Mouse (Mus musculus): ENCODE data around the gene 5031439G07Rik. TPM values are rescaled to one million over a fixed set of nuclear protein-coding genes. Genes with fewer than 3 reads are reported as not detected.

The 5031439G07Rik gene
- polyA plus RNA-seq, 1 experiment, result 23.2 TPM

- H3K4me1 ChIP-seq (ENCODE audit: control insufficient read depth, insufficient read depth, low read length), result peaks cover 2% of the 10 kb centered on the region; the same call in 1 of the 2 replicates
- TF ChIP-seq CTCF (IDR thresholded peaks at IDR 0.05; ENCODE audit: insufficient read depth, low read length), result no peak
- TF ChIP-seq POLR2A (IDR thresholded peaks at IDR 0.05; ENCODE audit: borderline replicate concordance, extremely low read depth, low read depth, low read length), result no peak
- no peak overlapping the region for H3K4me3 ChIP-seq (replicated peaks; ENCODE audit: extremely low read depth, low read depth, low read length)
- DNase-seq, result no peak
- 83% methylated on average over 16 of the region's 16 CpGs for WGBS
Measured at GRCm38 (mm10) chr15:84934901-84935300, 53.5 kb downstream of the 5031439G07Rik start.

GRCm38 (mm10) chr15:84932351-84932750, 56.0 kb downstream of the 5031439G07Rik start:
- WGBS, result 40% methylated on average over 5 of the region's 5 CpGs
- no peaks in the 10 kb centered on the region for H3K4me1 ChIP-seq (ENCODE audit: control insufficient read depth, insufficient read depth, low read length)
- no peak for TF ChIP-seq POLR2A (IDR thresholded peaks at IDR 0.05; ENCODE audit: borderline replicate concordance, extremely low read depth, low read depth, low read length)
- no peak for DNase-seq
- H3K4me3 ChIP-seq (replicated peaks; ENCODE audit: extremely low read depth, low read depth, low read length), result no peak overlapping the region

GRCm38 (mm10) chr15:84925495-84926018, 62.8 kb downstream of the 5031439G07Rik start:
- H3K4me3 ChIP-seq (replicated peaks; ENCODE audit: extremely low read depth, low read depth, low read length), result no peak overlapping the region
- TF ChIP-seq POLR2A (IDR thresholded peaks at IDR 0.05; ENCODE audit: borderline replicate concordance, extremely low read depth, low read depth, low read length), result no peak
- 0 out of 2 replicates have a peak, but pooled peaks have one; percentile 21 for TF ChIP-seq CTCF (IDR thresholded peaks at IDR 0.05; ENCODE audit: insufficient read depth, low read length)
- DNase-seq, result no peak
- 63% methylated on average over 1 of the region's 1 CpGs for WGBS
- peaks cover 7% of the 10 kb centered on the region for H3K4me1 ChIP-seq (ENCODE audit: control insufficient read depth, insufficient read depth, low read length)

- DNase-seq, result peak; percentile 12
- 9% methylated on average over 9 of the region's 9 CpGs for WGBS
- H3K4me3 ChIP-seq (replicated peaks; ENCODE audit: extremely low read depth, low read depth, low read length), result peak overlapping the region; percentile 46
- peaks cover 7% of the 10 kb centered on the region for H3K4me1 ChIP-seq (ENCODE audit: control insufficient read depth, insufficient read depth, low read length)
- TF ChIP-seq POLR2A (IDR thresholded peaks at IDR 0.05; ENCODE audit: borderline replicate concordance, extremely low read depth, low read depth, low read length) (no peak), CTCF (IDR thresholded peaks at IDR 0.05; ENCODE audit: insufficient read depth, low read length) (0 out of 2 replicates have a peak, but pooled peaks have one; percentile 4)
Measured at GRCm38 (mm10) chr15:84924781-84925315, 63.5 kb downstream of the 5031439G07Rik start.

GRCm38 (mm10) chr15:84923508-84924181, 64.7 kb downstream of the 5031439G07Rik start:
- DNase-seq, result no peak
- TF ChIP-seq CTCF (IDR thresholded peaks at IDR 0.05; ENCODE audit: insufficient read depth, low read length), result no peak
- no peak for TF ChIP-seq POLR2A (IDR thresholded peaks at IDR 0.05; ENCODE audit: borderline replicate concordance, extremely low read depth, low read depth, low read length)
- under 1% methylated on average over 68 of the region's 68 CpGs for WGBS
- peaks cover 7% of the 10 kb centered on the region for H3K4me1 ChIP-seq (ENCODE audit: control insufficient read depth, insufficient read depth, low read length)
- peak overlapping the region; percentile 77 for H3K4me3 ChIP-seq (replicated peaks; ENCODE audit: extremely low read depth, low read depth, low read length)

- peak; percentile 100 for DNase-seq
- no peak for TF ChIP-seq CTCF (IDR thresholded peaks at IDR 0.05; ENCODE audit: insufficient read depth, low read length)
- peak; percentile 80; the same call in 1 of the 2 replicates for TF ChIP-seq POLR2A (IDR thresholded peaks at IDR 0.05; ENCODE audit: borderline replicate concordance, extremely low read depth, low read depth, low read length)
- peaks cover 7% of the 10 kb centered on the region for H3K4me1 ChIP-seq (ENCODE audit: control insufficient read depth, insufficient read depth, low read length)
- WGBS, result under 1% methylated on average over 60 of the region's 60 CpGs
- peak within 1 kb of the TSS; percentile 85 for H3K4me3 ChIP-seq (replicated peaks; ENCODE audit: extremely low read depth, low read depth, low read length)
Measured at GRCm38 (mm10) chr15:84922884-84923507, 65.4 kb downstream of the 5031439G07Rik start, which contains the start of gene Nup50. TSS of gene Nup50 (plus strand) at chr15:84923411.

- Histone ChIP-seq H3K4me1 (ENCODE audit: control insufficient read depth, insufficient read depth, low read length) (peaks cover 7% of the 10 kb centered on the region), H3K4me3 (replicated peaks; ENCODE audit: extremely low read depth, low read depth, low read length) (no peak within 1 kb of the TSS)
- no peak for DNase-seq
- 95% methylated on average over 3 of the region's 3 CpGs for WGBS
- no peak for TF ChIP-seq POLR2A (IDR thresholded peaks at IDR 0.05; ENCODE audit: borderline replicate concordance, extremely low read depth, low read depth, low read length)
- TF ChIP-seq CTCF (IDR thresholded peaks at IDR 0.05; ENCODE audit: insufficient read depth, low read length), result no peak
Measured at GRCm38 (mm10) chr15:84919938-84920337, 68.4 kb downstream of the 5031439G07Rik start, which contains the start of gene Gm29666. TSS of gene Gm29666 (minus strand) at chr15:84920038.

- DNase-seq, result no peak
- WGBS, result 86% methylated on average over 3 of the region's 3 CpGs
- H3K4me1 ChIP-seq (ENCODE audit: control insufficient read depth, insufficient read depth, low read length), result no peaks in the 10 kb centered on the region
- H3K4me3 ChIP-seq (replicated peaks; ENCODE audit: extremely low read depth, low read depth, low read length), result no peak overlapping the region
- TF ChIP-seq POLR2A (IDR thresholded peaks at IDR 0.05; ENCODE audit: borderline replicate concordance, extremely low read depth, low read depth, low read length) (no peak), CTCF (IDR thresholded peaks at IDR 0.05; ENCODE audit: insufficient read depth, low read length) (no peak)
Measured at GRCm38 (mm10) chr15:84913201-84913600, 75.2 kb downstream of the 5031439G07Rik start.

- H3K4me3 ChIP-seq (replicated peaks; ENCODE audit: extremely low read depth, low read depth, low read length), result no peak overlapping the region
- H3K4me1 ChIP-seq (ENCODE audit: control insufficient read depth, insufficient read depth, low read length), result no peaks in the 10 kb centered on the region
- TF ChIP-seq CTCF (IDR thresholded peaks at IDR 0.05; ENCODE audit: insufficient read depth, low read length), result no peak
- TF ChIP-seq POLR2A (IDR thresholded peaks at IDR 0.05; ENCODE audit: borderline replicate concordance, extremely low read depth, low read depth, low read length), result no peak
- no peak for DNase-seq
- 65% methylated on average over 7 of the region's 7 CpGs for WGBS
Measured at GRCm38 (mm10) chr15:84903843-84904385, 84.4 kb downstream of the 5031439G07Rik start.

Measured in lung, adult 2 months (tissue).